Mouse (Mus musculus) A20 (cell line): ENCODE data around the gene Rin3.
A peak's percentile ranks its signal among the peaks of the same experiment; 100 is the strongest.

ENCODE experiments used
- DNase-seq: peaks from one replicate; pipeline ENCODE4 v3.0.0-alpha.2; 2011; ENCODE audit warnings: low read depth, low spot score

Rin3 gene

DNA sequence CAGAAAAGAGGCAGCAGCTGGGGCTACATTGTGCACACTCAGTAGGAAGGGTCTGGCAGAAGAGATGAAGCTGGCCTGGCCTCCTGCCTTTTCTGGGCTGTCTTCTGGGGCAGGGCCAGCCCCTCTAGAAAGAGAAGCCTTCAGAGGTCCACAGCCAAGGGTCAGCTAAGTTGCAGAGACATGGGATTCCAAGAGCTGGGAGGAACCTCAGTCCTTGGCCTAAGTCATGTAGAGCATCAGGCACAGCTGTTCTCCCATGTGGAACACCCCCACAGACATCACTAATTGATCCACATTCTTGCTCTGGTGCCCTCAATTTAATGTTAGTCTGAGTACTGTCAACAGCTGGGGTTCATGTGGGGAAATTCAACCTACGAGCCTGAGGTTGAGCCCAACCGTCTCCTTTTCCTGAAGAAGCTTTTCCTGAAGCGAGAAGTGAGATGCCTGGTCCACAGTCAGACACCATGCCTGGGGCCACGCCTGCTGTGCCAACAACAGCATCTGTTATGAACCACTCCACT is 20.0 kb downstream of the Rin3 start:
- no peak for DNase-seq

DNA sequence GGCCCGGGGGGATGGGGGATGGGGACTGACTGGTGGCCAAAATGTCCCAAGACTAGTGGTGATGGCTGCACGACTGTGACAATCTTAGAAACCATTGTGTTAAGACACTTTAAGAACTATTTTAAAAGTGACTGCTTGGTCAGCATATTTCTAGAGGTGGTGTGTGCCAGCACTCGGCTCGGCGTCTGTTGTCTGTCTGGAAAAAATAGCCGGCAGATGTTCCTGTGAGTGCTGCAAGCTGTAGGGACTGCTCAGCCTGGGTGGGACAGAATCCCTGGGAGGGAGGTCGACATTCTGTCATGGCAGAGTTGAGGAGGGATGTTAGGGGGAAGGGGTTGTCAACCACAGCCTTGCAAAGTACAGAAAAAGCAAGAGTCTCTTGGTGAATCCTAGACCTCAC is 21.0 kb downstream of the Rin3 start:
- no peak for DNase-seq

DNA sequence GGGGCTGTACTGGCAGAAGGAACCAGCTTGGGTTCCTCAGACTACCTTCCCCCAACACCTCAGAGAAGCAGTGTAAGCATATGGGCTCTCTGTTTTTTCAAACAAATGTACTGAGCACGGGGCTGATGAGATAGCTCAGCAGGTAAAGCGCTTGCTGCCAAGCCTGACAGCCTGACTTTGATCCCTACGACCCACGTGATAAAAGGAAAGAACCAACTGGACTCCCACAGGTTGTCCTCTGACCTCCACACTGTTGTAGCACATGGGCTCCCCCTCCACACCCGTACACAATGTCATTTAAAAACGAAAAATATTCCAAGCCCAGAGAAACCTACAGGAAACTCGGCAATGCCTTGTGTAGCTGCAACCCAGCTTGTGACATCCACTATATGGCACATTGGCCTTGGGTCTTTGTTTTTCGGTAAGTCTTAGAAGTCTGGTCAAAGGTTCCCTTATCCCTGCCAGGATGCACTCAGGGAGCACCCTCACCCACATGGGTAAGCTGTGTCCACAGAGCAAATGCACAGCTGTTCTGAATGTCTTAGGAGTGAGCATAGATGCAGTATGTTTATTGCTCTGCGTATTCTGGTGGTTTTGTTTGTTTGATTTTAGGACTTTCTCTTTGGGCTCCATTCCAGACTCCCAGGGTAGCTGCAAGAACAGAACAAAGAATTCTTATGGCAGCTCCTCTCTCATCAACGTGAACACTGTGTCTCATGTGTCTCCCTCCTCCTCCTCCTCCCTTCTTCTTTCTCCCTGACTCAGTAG is 22.4 kb downstream of the Rin3 start:
- DNase-seq: no peak

DNA sequence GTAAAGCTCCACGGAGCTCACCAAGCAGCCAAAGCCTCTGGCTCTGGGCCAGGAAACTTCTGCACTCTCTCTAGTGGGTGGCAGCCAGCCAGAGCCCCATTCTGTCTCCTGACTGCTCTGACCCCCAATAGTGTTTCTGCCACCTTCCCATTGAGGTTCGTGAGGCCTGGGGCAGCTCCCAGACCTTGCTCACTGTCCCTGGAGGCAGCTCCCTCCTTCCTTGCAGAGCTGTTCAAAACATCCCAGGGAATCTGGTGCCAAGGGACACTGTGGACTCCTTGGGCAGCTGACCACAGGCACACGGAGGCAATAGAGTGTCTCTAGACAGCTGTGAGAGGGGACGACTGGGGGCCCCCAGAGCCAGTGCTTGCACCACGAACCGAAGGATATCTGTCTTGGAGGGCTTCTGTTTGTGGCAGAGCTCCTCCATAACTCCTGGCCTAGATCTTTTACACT is 25.2 kb downstream of the Rin3 start:
- DNase-seq: no peak

DNA sequence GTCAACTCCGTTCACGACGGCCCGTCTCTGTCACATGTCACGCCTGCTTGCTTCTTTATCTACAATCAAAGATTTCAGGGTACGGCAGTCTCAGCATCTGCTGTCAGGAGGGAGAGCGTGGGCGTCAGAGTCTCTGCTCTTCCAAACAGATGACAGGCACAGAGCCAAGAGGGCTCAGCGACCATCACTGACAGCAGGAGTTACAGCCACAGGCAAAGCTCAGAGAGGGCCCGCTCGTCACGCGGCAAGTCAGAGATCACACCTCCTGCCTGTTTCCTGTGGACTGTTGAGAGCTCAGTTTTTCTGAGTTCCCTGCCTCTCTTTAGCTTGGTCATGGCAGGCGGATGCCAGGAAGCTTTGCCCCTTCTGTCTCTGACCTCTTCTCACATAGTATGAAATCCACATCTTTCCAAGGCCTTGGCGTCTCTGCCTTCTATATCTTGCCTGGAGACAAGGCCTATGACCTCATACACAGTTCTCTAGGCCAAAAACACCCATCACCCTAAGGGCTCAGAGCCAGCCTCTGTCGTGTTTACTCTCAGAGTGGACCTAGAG is 25.7 kb downstream of the Rin3 start:
- no peak for DNase-seq

DNA sequence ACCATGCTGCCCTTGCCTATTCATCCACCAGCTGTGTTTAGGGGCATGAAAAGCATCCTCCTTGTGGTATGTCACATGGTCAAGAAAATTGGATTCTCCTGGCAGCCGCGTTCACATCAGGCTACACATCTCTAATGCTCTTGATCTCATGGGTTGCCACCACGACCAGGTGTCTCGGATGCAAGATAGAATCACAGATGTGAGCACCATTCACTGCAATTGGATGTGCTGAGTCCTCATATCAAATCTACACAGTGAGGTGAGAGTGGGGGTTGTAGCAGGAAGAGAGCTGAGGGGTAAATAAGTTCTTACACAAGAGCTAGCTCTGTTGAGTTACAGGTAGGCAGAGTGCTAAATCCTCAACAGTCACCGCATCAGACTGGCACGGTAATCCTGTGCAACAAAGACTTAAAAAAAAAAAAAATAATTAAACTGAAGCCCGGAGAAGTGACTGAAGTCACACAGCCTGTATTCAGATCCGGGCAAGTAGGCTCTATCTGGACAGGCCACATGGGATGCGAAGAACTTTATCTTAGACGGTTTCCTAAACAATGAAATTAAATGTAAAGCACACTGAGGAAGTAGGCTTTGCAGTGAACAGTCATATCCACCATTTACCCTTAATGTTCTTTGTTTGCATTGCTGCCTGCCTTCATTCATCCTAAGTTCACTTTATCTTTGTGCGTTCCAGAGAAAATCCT is 26.4 kb downstream of the Rin3 start:
- no peak for DNase-seq

DNA sequence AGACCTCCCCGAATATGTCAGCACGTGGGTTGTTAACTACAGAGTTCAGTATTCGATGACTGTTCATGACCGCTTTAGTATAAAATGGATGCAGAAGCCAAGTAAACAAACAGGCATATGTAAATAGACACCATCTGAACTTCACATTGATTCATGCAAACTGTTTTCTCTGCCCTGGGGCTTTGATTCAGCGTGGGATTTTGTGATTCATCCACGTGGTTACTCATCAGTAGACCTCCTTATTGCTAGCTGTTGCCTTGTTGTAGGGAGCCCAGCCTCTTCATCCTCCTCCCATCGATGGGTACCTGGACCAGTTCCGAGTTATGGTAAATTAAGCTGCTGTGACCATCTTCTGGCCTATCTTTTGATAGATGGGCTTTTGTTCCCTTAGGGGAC is 26.9 kb downstream of the Rin3 start:
- no peak for DNase-seq

DNA sequence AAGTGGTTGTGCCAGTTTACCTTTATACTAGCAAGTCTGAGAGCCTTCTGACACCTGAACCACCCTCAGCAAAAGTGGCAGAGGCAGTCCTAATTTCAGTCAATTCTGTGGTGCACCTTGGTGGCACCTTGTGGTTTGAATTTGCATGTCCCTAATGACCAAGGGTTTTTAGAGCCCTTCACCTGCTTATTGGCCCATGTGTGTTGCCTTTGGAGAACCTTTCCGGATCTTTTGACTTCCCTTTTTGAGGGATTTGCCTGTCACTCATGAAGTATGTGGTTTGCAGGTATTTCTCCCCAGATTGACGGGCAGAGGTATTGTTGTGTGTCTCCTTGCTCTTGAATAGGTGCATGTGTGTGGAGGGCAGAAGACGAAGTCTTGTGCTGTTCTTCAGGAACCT is 27.4 kb downstream of the Rin3 start:
- no peak for DNase-seq

DNA sequence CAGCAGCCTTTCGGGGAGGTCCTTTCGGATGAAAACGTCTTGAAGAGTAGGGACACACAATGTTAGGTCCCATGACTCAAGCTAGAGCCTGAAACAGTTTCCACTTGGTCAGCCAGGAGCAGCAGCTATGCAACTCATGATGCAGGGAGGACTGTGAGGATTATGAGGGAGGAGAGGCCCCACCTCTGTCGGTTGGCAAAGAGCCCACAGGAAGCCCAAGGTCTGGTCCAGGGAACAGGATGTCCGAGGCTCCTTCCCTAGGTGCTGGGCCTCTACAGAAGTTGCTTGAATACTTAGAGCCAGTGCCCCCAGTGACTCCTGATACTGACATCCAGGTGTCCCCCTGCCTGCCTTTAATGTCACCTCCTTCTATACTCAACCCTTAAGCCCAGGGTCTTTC is 28.6 kb downstream of the Rin3 start:
- no peak for DNase-seq

DNA sequence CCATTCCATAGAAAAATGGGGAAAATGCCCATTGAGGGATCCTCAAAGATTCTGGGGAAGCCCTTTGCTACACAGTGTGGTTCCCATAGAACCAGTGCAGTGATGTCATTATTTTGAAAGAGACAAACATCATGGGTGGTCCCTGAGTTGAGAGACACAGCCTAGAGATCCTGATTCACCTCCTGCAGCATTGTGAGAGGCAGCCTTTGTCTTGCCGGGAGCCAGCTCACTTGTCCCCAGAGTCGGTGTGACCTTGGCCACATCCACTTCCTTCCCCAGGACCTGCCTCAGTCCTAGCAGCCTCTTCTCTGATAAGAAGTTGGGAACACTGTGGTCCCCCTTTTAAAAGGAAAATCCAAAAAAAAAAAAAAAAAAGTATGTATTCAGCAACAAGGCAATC is 36.3 kb downstream of the Rin3 start:
- no peak for DNase-seq

DNA sequence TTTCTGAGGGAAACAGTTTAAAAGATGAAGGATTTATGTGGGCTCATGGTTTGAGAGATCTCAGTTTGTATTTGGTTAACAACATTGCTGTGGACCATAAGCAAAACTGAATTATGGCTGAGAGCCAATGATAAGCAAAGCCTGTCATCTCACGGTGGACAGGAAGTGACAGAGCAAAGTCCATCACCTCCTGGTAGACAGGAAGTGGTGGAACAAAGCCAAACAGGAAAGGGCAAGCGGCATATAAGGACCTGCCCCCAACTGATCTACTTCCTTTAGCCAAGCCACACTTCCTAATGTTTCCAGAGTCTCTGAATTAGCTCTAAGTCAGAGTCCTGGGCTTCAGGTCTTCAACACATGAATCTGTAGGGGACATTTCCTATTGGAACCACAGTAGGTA is 37.1 kb downstream of the Rin3 start:
- DNase-seq: no peak

DNA sequence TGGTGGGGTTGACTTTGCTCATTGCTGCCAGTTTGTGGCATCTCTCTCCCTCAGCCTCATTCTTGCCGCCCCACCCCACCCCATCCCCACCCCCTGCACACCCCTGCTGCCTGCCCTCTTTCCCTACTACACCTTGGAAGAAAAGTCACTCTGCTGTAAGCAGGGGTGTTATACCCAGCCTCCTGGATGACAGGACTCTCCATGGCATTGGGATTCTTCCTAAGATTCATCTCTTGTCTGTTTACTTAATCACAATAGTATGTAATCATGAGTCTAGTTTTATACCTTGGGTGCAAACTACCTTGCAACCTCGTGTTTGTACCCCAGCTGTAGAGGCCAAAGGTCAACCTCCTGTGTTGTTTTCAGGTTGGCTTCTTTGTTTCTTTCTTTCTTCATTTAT is 37.5 kb downstream of the Rin3 start:
- no peak for DNase-seq

DNA sequence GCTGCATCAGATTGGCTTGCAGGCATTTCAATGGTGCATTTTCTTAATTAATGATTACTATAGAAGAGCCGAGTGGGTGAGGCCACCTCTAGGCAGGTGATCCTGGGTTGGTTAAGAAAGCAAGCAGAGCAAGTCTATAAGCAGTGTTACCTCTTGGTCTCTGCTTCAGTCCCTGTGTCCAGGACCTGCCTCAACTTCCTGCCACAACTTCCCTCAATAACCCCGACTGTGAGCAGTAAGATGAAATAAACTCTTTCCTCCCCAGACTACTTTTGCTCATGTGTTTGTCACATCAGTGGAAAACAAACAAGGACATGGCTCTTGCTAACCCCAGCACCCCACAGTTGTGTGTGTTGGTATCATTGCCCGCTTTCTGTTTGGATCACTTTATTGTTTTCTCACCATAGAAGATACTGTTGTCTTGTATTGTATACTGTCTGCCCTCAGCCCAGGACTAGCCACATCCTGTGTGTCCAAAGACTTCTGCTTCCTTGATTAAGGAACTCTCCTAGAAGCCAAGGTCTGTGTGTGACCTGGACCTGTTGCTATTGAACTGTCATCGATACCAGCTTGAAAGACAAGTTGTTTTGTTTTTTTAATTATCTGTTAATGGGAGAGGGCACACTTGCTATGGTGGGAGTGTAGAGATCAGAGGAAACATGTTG is 38.3 kb downstream of the Rin3 start:
- DNase-seq: no peak

DNA sequence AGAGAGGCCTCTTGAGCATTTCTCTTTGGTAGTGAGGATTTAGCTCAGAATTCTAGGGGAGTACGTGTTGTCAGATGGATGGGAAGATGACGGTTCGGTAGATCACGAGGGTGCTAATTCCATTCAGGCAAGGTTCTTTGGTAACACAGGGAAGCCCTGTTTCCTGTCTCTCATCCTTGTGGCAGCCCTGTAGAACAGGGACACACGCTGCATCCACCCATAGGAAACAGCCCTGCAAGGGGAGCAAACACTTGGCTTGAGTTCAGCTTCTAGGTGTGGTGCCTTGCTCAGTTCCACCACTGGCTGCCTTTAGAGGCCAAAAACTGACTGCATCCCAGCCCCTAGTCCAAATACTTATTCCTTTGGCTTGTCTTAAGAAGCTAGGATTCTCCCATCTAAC is 39.0 kb downstream of the Rin3 start:
- no peak for DNase-seq

DNA sequence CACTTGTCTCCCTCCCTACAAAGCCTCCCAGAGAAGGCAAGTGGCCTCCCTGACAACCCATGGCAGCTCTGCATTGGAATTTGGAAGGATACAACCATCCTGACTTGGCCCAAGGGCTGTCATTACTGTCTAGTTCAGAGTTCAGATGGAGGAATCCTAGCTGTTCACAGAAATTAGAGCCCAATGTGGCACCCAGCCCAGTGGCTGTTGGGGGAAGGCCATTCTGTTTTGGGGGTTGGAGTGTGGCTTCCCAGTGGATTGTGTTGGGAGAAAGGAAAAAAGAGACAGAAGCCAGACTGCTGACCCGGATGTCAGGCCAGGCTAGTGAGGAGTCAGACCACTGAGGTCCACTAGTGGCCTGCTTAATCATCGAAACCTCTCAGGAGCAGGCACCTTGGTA is 40.5 kb downstream of the Rin3 start:
- no peak for DNase-seq

DNA sequence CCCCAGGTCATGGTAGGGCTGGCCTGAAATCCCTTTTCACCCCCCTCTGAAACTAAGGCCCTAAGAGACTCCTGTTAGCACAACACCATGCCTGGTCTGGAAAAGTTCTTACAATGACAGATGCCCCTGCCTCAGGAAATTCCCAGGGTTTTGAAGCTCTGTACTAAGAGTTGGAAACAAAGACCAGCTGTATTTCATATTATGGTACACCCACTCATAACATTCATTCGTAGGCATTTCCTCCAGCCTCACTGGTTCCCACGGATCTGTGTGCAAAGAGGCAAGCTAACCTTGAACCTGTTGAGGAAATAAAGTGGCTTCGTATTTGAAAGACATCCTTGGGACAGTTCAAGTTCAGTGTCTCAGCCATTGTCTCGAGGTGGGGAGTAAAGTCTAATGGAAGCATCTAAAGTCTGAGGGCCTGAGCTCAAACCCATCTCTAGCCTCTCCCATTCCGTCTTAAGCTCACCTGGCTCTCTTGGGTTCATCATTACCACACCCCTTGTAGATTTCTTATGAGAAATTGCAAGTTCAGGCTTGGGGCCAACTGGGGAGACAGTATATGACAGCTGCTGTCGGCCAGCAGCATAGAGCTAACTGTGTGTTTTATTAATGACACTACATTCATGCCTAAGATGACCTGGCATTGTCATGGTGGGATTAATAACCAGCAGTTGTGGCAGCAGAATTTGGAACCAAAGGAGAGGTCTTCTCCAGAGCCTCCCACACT is 41.5 kb downstream of the Rin3 start:
- no peak for DNase-seq

DNA sequence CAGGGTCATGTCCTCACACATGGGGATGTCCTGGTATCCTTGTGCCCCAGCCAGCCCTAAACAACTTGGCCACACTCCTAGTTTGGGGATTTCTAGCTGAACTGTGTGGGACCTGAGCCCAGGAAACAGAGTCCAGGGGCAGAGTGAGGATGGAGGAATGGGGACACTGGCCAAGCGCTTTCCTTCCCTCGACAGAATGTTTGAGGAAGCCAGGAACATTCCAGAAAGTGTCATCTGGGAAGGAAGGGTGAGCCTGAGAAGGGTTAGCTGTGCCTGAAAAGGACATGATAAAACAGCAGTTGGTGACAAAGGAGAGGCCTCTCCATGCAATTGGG is 42.0 kb downstream of the Rin3 start:
- no peak for DNase-seq

DNA sequence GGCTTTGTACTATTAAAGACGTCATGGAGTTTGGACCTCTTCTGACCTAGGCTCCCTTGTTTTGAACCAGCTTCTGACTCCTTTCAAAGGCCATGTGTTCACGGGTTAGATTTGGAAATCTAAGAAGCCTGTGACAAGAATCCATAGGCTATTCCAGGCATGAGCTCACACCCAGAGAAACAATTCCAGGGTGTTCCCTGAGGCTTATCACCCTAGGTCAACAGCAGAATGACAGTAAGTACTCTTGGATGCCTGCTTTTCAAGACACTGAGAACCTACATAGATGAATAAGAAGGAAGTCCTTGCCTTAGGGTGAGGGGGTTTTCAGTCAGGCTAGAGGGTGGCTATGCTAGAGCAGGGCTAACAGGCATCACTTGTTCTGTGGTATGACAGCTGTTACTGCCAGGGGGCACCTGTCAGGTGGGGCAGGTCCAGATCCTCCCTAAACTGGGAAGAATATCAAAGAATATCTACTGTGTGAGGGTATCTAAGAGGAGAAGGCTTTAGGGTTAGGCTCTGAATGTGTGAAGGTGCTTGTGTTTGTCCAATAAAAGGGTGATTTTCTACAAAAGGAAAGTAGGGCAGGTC is 44.0 kb downstream of the Rin3 start:
- no peak for DNase-seq

DNA sequence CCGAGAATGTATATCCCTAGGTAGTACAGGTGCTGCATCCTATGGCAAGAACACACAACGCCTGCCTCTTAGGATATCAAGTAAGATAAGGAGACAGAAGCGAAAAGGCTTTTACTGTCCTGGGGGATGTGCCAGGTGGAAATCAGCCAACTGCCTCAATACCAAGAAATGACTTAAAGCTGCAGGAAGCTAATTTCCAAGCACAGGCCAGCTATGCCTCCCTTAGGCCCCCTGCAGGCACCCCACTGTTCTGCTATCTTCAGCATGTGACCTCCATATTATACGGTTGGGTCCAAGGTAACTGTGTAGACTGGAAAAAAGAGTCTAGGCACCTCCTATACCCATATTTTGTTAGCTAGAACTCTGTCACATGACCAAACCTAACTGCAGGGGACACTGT is 44.7 kb downstream of the Rin3 start:
- no peak for DNase-seq

DNA sequence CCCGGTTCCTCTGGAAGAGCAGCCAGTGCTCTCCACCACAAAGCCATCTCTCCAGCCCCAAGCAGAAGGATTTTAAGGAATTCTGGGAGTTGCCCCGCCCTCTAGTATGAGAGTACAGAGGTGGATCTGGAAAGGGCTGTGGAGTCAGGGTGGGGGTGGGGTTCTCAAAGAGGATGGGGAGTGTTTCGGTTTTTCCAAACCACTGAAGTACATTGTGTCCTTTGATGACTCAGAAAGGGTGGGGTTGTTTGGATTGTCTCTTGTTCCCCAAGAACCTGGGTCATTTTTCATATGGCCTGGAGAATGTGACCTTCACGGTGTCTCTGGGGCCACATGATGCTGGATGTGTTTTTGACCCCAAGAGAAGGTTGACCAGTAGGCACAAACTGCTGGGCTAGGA is 45.2 kb downstream of the Rin3 start:
- no peak for DNase-seq

DNA sequence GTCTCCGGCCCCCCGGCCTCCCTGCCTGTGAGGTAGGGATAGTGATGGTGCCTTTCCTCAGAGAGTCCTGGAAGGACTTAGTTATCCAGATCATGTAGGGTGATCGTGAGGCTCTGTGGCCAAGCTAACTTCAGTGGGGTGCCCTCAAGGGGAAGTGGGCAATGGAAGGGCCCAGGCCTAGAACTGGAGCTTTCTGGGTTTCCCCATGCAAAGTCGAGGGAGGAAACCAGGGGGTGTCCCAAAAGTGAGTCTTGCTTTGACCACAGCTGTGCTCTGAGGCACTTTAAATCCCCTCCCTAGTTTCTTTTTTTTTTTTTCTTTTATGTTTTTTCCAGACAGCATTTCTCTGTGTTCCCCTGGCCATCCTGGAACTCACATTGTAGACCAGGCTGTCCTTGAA is 47.3 kb downstream of the Rin3 start:
- peak; percentile 65 for DNase-seq
